Mouse (Mus musculus) forebrain, embryonic 13.5 days (tissue): ENCODE results near the gene Tusc2. TPM values are rescaled to one million over a fixed set of nuclear protein-coding genes. Genes with fewer than 3 reads are reported as not detected.
"Not testable (repeated sequence)": the region's sequence is repeated elsewhere in the genome, so short reads cannot be mapped to it uniquely, and the experiment has no call there.

Experiments used
- ATAC-seq: fragments of 200-750 bp; cut with Nextera tagmentation; 2 replicates; pipeline ENCODE4 v1.8.0; 2017
- H3K27ac ChIP-seq: fragments of 300-500 bp; sonication (generic); 2 replicates; pipeline ENCODE4 v1.5.1; 2015; ENCODE audit warnings: inconsistent platforms, mild to moderate bottlenecking, moderate library complexity
- H3K27me3 ChIP-seq: fragments of 300-500 bp; sonication (generic); 2 replicates; pipeline ENCODE4 v1.6.1; 2015; ENCODE audit warnings: mild to moderate bottlenecking, inconsistent platforms
- H3K36me3 ChIP-seq: fragments of 300-500 bp; sonication (generic); 2 replicates; pipeline ENCODE4 v1.6.1; 2015; ENCODE audit warnings: mild to moderate bottlenecking, inconsistent platforms; ENCODE audit not compliant: poor library complexity, severe bottlenecking
- H3K4me1 ChIP-seq: fragments of 300-500 bp; sonication (generic); 2 replicates; pipeline ENCODE4 v1.6.1; 2015; ENCODE audit warnings: inconsistent platforms
- H3K4me2 ChIP-seq: fragments of 300-500 bp; sonication (generic); 2 replicates; pipeline ENCODE4 v1.6.1; 2015; ENCODE audit warnings: inconsistent platforms, mild to moderate bottlenecking, moderate library complexity
- H3K4me3 ChIP-seq: fragments of 300-500 bp; sonication (generic); 2 replicates; pipeline ENCODE4 v1.5.1; 2015; ENCODE audit warnings: mild to moderate bottlenecking, inconsistent platforms
- H3K9ac ChIP-seq: fragments of 300-500 bp; sonication (generic); 2 replicates; pipeline ENCODE4 v1.6.1; 2015; ENCODE audit warnings: mild to moderate bottlenecking, inconsistent platforms
- H3K9me3 ChIP-seq: fragments of 300-500 bp; sonication (generic); replicated peaks from 2 replicates; pipeline ENCODE4 v1.6.1; 2016; ENCODE audit warnings: inconsistent platforms
- WGBS: fragments of 180-500 bp; shearing (Covaris S2); methylation state at CpG from one replicate; pipeline ENCODE4 v1.1.7; 2015; 5-methylcytosine and 5-hydroxymethylcytosine counted together
- polyA plus RNA-seq: library from polyadenylated mRNA; unstranded; fragments of >200 nt; fragmentation: Nextera tagmentation; extraction: Ambion mirVana; gene quantifications from 2 replicates; pipeline ENCODE4 v1.2.1, GENCODE M21; 2015

Tusc2 gene
- polyA plus RNA-seq, 1 experiment from 2014 or later: 80.7 TPM

- Histone ChIP-seq H3K27ac (peak overlapping the region; percentile 83), H3K36me3 (peaks cover 32% of the 10 kb centered on the region), H3K9me3 (no peaks in the 10 kb centered on the region), H3K27me3 (peaks cover 31% of the 10 kb centered on the region), H3K4me1 (peaks cover 54% of the 10 kb centered on the region), H3K4me2 (peak overlapping the region; percentile 75), H3K4me3 (peak overlapping the region; percentile 74), H3K9ac (peak overlapping the region; percentile 90)
- under 1% methylated on average over 23 of the region's 23 CpGs for WGBS
- peak; percentile 34; the same call in 1 of the 2 replicates for ATAC-seq
Measured at GRCm38 (mm10) chr9:107555031-107555457, 8.0 kb upstream of the Tusc2 start.

DNA sequence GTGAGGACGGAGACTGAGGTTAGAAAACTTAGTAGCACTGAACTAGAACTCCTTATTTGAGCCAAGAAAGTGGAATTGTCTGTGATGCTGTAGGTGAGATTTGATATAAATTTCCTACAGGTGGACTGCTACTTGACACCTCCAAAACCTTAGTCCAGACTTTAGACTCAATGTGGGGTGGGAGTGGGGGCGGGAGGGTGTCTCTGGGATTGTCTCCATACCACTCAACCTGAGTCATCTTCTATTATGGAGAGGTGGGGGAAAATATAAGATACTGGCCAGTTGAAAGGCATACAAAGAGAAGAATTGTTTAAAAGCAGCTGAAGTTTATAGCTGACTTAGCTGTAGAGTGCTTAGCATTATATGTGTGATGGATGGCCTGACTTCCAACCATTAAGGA lies 7.4 kb upstream of the Tusc2 start:
- peaks cover 52% of the 10 kb centered on the region for H3K4me1 ChIP-seq
- ATAC-seq: no peak
- peaks cover 38% of the 10 kb centered on the region for H3K36me3 ChIP-seq
- peaks cover 25% of the 10 kb centered on the region for H3K27me3 ChIP-seq
- peak overlapping the region; percentile 75 for H3K4me2 ChIP-seq
- H3K4me3 ChIP-seq: peak overlapping the region; percentile 74
- peak overlapping the region; percentile 90 for H3K9ac ChIP-seq
- no peak overlapping the region for H3K27ac ChIP-seq
- no peaks in the 10 kb centered on the region for H3K9me3 ChIP-seq
- WGBS: 48% methylated on average over 2 of the region's 2 CpGs

DNA sequence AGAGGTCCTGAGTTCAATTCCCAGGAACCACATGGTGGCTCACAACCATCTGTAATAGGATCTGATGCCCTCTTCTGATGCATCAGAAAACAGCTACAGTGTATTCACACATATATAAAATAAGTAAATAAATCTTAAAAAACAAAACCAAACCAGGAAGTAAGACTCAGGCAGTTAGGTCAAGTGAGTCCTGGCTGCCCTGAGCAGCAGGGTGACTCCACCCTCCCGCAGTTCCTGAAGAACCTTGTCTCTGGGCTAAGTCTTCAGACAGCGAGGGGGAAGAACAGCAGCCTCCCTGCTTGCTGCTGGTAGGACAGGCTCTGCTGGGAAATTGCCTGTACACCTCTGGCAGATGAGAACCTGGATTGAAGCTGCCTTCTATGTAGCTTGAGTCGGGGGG lies 6.7 kb upstream of the Tusc2 start:
- Histone ChIP-seq H3K9ac (peak overlapping the region; percentile 26; the same call in 1 of the 2 replicates), H3K27me3 (peaks cover 18% of the 10 kb centered on the region)
- no peak for ATAC-seq

DNA sequence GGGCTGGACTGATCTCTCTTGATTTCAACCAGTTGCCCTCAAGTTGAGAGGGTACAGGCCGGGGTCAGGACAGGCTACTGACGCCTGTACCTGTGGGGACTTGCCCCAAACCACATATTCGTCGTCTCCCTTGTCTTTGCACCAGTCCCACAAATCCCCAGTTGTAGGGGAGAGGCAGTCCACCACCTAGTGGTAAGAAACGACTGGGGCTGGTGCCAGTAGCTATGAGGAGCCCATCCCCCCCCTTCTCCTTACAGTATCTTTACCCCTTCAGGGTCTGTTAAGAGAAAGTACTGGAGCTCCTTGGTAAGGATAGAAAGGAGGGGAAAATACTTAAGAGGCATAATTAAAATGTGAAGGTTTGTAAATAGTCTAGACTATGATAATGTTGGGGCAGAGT lies 2.5 kb downstream of the Tusc2 start:
- not testable (repeated sequence) for H3K4me2 ChIP-seq, H3K9ac ChIP-seq, H3K27me3 ChIP-seq, H3K4me3 ChIP-seq, ATAC-seq, H3K27ac ChIP-seq, H3K9me3 ChIP-seq
- peaks cover 54% of the 10 kb centered on the region for H3K4me1 ChIP-seq
- 50% methylated on average over 5 of the region's 5 CpGs for WGBS
- H3K36me3 ChIP-seq: peaks cover 42% of the 10 kb centered on the region

More for the DNA sequence above, 6.7 kb upstream of the Tusc2 start:
- H3K4me3 ChIP-seq: peak overlapping the region; percentile 74
- H3K27ac ChIP-seq: no peak overlapping the region
- WGBS: 82% methylated on average over 3 of the region's 3 CpGs
- peaks cover 45% of the 10 kb centered on the region for H3K36me3 ChIP-seq
- no peaks in the 10 kb centered on the region for H3K9me3 ChIP-seq
- H3K4me1 ChIP-seq: peaks cover 46% of the 10 kb centered on the region
- peak overlapping the region; percentile 75 for H3K4me2 ChIP-seq

DNA sequence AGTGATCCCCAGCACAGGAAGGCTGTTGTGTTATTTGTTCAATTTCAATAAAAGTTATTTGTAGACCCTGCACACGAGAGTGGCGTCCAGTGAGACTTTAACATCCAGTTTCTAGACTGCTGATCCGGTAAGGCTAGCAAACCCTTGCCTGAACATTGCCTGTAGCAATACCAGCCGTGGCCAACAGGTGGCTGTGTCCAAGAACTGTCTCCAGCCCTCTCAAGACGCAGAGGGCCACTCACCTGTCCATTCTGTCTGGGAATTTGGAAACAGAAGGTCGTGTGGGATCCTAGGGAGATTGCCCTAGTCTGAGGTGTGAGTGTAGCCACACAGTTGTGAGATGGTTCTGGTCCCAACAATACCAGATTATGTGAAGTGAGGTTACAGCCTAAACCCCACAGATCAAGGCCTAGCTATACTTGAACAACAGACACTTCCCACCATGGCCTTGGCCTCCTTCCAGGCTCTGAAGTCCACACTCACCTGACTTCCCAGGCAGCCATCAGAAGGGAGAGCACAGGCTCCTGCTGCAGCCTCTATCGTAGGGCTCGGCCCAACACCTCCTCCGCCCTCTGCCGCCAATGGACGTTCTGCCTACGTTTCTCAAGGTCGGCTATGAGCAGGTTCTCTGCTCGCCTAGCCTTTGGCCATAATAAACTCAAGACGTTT lies 3.1 kb downstream of the Tusc2 start:
- ATAC-seq: no peak
- Histone ChIP-seq H3K9ac (no peak overlapping the region), H3K27me3 (no peaks in the 10 kb centered on the region), H3K27ac (peak overlapping the region; percentile 54; the same call in 1 of the 2 replicates), H3K9me3 (no peaks in the 10 kb centered on the region), H3K4me1 (peaks cover 60% of the 10 kb centered on the region), H3K4me2 (0 out of 2 replicates have a peak overlapping the region, but pooled peaks have one; percentile 10), H3K36me3 (peaks cover 42% of the 10 kb centered on the region), H3K4me3 (peak overlapping the region; percentile 1; the same call in 1 of the 2 replicates)
- 55% methylated on average over 15 of the region's 15 CpGs for WGBS

- WGBS: 56% methylated on average over 3 of the region's 3 CpGs
Measured at GRCm38 (mm10) chr9:107566855-107567254, 3.8 kb downstream of the Tusc2 start.

GRCm38 (mm10) chr9:107567702-107568319 lies 4.8 kb downstream of the Tusc2 start, which contains the start of gene Hyal2:
TSS of gene Hyal2 (plus strand) at chr9:107567945.
- no peaks in the 10 kb centered on the region for H3K9me3 ChIP-seq
- no peak for ATAC-seq
- no peaks in the 10 kb centered on the region for H3K27me3 ChIP-seq
- peak within 1 kb of the TSS; percentile 87 for H3K27ac ChIP-seq
- H3K9ac ChIP-seq: peak within 1 kb of the TSS; percentile 89
- peak within 1 kb of the TSS; percentile 79 for H3K4me3 ChIP-seq
- H3K36me3 ChIP-seq: peaks cover 47% of the 10 kb centered on the region
- peak within 1 kb of the TSS; percentile 95 for H3K4me2 ChIP-seq
- peaks cover 68% of the 10 kb centered on the region for H3K4me1 ChIP-seq
- 3% methylated on average over 18 of the region's 18 CpGs for WGBS

More at GRCm38 (mm10) chr9:107566855-107567254, 3.8 kb downstream of the Tusc2 start:
- Histone ChIP-seq H3K27ac (peak overlapping the region; percentile 25; the same call in 1 of the 2 replicates), H3K4me2 (no peak overlapping the region), H3K4me1 (peaks cover 66% of the 10 kb centered on the region), H3K9me3 (no peaks in the 10 kb centered on the region), H3K9ac (no peak overlapping the region), H3K36me3 (peaks cover 42% of the 10 kb centered on the region), H3K4me3 (no peak overlapping the region), H3K27me3 (no peaks in the 10 kb centered on the region)
- ATAC-seq: no peak

DNA sequence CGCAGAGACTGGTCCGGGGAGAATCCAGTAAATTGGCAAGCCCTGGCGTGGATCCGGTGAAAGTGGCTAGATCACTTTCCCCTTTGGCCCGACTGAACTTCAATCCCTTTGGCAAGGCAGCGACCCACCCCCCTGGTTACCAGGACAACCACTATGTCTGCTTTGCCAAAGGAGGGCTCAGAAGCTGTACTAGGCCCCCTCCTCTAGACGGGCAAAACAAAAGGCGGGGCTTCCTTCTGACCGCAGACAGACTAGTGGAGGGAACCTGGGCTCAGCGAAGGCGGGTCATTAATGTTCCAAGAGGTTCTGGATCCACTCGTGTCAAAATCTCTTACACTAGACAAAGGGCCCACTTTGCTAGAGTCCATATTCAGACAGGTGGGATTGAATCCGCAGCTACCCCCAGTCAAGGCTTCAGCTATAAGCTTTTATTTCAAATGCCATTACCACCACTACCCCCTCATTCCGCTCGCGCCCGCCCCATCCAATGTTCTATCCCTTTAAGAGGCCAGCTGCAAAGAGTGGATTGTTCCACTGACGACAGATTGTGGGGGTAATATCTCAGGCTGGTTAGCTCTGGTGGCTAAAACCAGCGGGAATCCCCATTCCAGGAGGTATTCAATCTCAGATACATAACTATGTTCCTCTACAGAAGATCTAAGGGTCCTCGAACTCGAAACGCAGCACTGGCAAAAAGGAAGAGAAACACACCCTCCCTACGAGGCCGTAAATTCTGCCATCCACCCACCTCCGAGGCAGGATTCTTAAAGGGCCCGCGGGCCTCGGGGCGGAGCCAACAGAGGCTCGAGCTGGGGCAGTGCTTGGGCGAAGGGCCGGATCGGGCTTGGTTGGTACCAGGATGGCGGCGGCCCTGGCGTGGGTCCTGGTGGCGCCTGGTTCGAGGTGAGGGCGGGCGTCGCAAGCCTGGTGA lies 5.5 kb downstream of the Tusc2 start:
- peak overlapping the region; percentile 79 for H3K4me3 ChIP-seq

DNA sequence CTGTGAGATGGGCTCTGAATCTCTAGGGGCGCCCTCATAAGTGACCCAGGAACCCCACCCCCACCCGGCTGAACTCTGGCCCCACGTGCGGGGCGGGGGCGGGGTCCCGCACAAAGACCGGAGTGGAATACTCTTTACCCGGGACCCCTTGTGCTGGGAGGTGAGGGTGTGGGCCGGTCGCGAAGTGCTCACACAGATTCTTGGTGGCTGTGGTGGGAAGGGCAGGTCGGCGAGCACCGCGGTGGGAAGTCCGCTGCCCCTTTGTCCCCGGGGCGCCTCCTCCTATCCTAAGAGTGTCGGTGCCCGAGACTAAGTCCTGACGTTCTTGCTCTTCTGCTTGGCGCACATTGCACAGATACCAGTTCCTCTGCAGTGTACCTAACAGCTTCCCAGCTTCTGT lies 6.2 kb downstream of the Tusc2 start:
- H3K4me1 ChIP-seq: peaks cover 57% of the 10 kb centered on the region
- WGBS: under 1% methylated on average over 23 of the region's 23 CpGs

More for the DNA sequence above, 5.5 kb downstream of the Tusc2 start:
- no peaks in the 10 kb centered on the region for H3K27me3 ChIP-seq
- H3K9ac ChIP-seq: peak overlapping the region; percentile 89
- ATAC-seq: peak; percentile 88
- under 1% methylated on average over 41 of the region's 41 CpGs for WGBS
- H3K9me3 ChIP-seq: no peaks in the 10 kb centered on the region
- peak overlapping the region; percentile 95 for H3K4me2 ChIP-seq
- H3K27ac ChIP-seq: peak overlapping the region; percentile 87
- peaks cover 55% of the 10 kb centered on the region for H3K36me3 ChIP-seq
- peaks cover 64% of the 10 kb centered on the region for H3K4me1 ChIP-seq

GRCm38 (mm10) chr9:107570016-107570415 lies 7.0 kb downstream of the Tusc2 start:
- peaks cover 60% of the 10 kb centered on the region for H3K36me3 ChIP-seq
- H3K4me3 ChIP-seq: peak overlapping the region; percentile 79
- H3K27me3 ChIP-seq: no peaks in the 10 kb centered on the region
- H3K4me1 ChIP-seq: peaks cover 55% of the 10 kb centered on the region
- H3K27ac ChIP-seq: peak overlapping the region; percentile 87
- 46% methylated on average over 13 of the region's 13 CpGs for whole genome bisulfite sequencing
- H3K9me3 ChIP-seq: no peaks in the 10 kb centered on the region
- no peak for ATAC-seq
- peak overlapping the region; percentile 89 for H3K9ac ChIP-seq
- H3K4me2 ChIP-seq: peak overlapping the region; percentile 95

More for the DNA sequence above, 6.2 kb downstream of the Tusc2 start:
- peak overlapping the region; percentile 95 for H3K4me2 ChIP-seq
- peak overlapping the region; percentile 79 for H3K4me3 ChIP-seq
- ATAC-seq: peak; percentile 28
- peak overlapping the region; percentile 87 for H3K27ac ChIP-seq
- no peaks in the 10 kb centered on the region for H3K9me3 ChIP-seq
- peak overlapping the region; percentile 89 for H3K9ac ChIP-seq
- H3K36me3 ChIP-seq: peaks cover 59% of the 10 kb centered on the region
- H3K27me3 ChIP-seq: no peaks in the 10 kb centered on the region

- H3K27ac ChIP-seq: no peak overlapping the region
Measured at GRCm38 (mm10) chr9:107570845-107571244, 7.8 kb downstream of the Tusc2 start.

More at GRCm38 (mm10) chr9:107570845-107571244, 7.8 kb downstream of the Tusc2 start:
- Histone ChIP-seq H3K4me2 (peak overlapping the region; percentile 95), H3K4me1 (peaks cover 53% of the 10 kb centered on the region), H3K9me3 (no peaks in the 10 kb centered on the region), H3K4me3 (peak overlapping the region; percentile 79), H3K27me3 (no peaks in the 10 kb centered on the region), H3K36me3 (peaks cover 55% of the 10 kb centered on the region), H3K9ac (peak overlapping the region; percentile 89)
- no peak for ATAC-seq
- WGBS: 94% methylated on average over 21 of the region's 21 CpGs
